Mouse (Mus musculus) liver, embryonic 16.5 days (tissue): ENCODE data around the gene Golgb1. TPM values are rescaled to one million over a fixed set of nuclear protein-coding genes. Genes with fewer than 3 reads are reported as not detected.

Experiments
- ATAC-seq: fragments of 200-750 bp; cut with Nextera tagmentation; 2 replicates; pipeline ENCODE4 v1.8.0; 2017; ENCODE audit warnings: low read depth, mild to moderate bottlenecking, moderate number of reproducible peaks, moderate library complexity
- H3K27ac ChIP-seq: fragments of 300-500 bp; sonication (generic); 2 replicates; pipeline ENCODE4 v1.5.1; 2014; ENCODE audit warnings: mild to moderate bottlenecking, low read length
- H3K27me3 ChIP-seq: fragments of 300-500 bp; sonication (generic); 2 replicates; pipeline ENCODE4 v1.6.1; 2014; ENCODE audit warnings: low read depth, low read length, mixed read lengths; ENCODE audit not compliant: control insufficient read depth, insufficient read depth
- H3K36me3 ChIP-seq: fragments of 300-500 bp; sonication (generic); 2 replicates; pipeline ENCODE4 v1.6.1; 2014; ENCODE audit warnings: mild to moderate bottlenecking; ENCODE audit not compliant: control insufficient read depth, insufficient read depth
- H3K4me1 ChIP-seq: fragments of 300-500 bp; sonication (generic); 2 replicates; pipeline ENCODE4 v1.6.1; 2014; ENCODE audit warnings: low read depth, low read length, mixed read lengths; ENCODE audit not compliant: control insufficient read depth
- H3K4me2 ChIP-seq: fragments of 300-500 bp; sonication (generic); 2 replicates; pipeline ENCODE4 v1.6.1; 2014; ENCODE audit warnings: low read depth, low read length, mixed read lengths
- H3K4me3 ChIP-seq: fragments of 300-500 bp; sonication (generic); 2 replicates; pipeline ENCODE4 v1.5.1; 2014; ENCODE audit warnings: low read depth, mild to moderate bottlenecking, low read length
- H3K9ac ChIP-seq: fragments of 300-500 bp; sonication (generic); 2 replicates; pipeline ENCODE4 v1.6.1; 2014; ENCODE audit warnings: low read depth, low read length
- H3K9me3 ChIP-seq: fragments of 300-500 bp; sonication (generic); replicated peaks from 2 replicates; pipeline ENCODE4 v1.6.1; 2016; ENCODE audit warnings: low read length; ENCODE audit not compliant: control insufficient read depth
- WGBS: fragments of 180-500 bp; shearing (Covaris S2); extraction: QIAGEN DNeasy Blood & Tissue Kit; methylation state at CpG from one replicate; pipeline ENCODE4 v1.1.7; 2014; ENCODE audit not compliant: insufficient replicate concordance; 5-methylcytosine and 5-hydroxymethylcytosine counted together
- polyA plus RNA-seq: library from polyadenylated mRNA; unstranded; fragments of >200 nt; fragmentation: Nextera tagmentation; extraction: Ambion mirVana; gene quantifications from 2 replicates; pipeline ENCODE4 v1.2.1, GENCODE M21; 2015

The Golgb1 gene
- polyA plus RNA-seq, 1 experiment from 2014 or later, result 24.8 TPM

GRCm38 (mm10) chr16:36875276-36875851 is 424 bp downstream of the Golgb1 start:
- Histone ChIP-seq H3K4me2 (peak overlapping the region; percentile 75), H3K9me3 (no peaks in the 10 kb centered on the region), H3K27ac (peak overlapping the region; percentile 78), H3K36me3 (no peaks in the 10 kb centered on the region; the same call in 1 of the 2 replicates), H3K27me3 (no peaks in the 10 kb centered on the region), H3K9ac (peak overlapping the region; percentile 86), H3K4me3 (peak overlapping the region; percentile 87), H3K4me1 (peaks cover 11% of the 10 kb centered on the region)
- peak; percentile 62 for ATAC-seq
- WGBS, result under 1% methylated on average over 45 of the region's 48 CpGs

- no peaks in the 10 kb centered on the region for H3K36me3 ChIP-seq
- WGBS, result 63% methylated on average over 5 of the region's 5 CpGs
- no peak overlapping the region for H3K9ac ChIP-seq
- ATAC-seq, result no peak
- no peak overlapping the region for H3K4me3 ChIP-seq
- no peaks in the 10 kb centered on the region for H3K27me3 ChIP-seq
- H3K4me2 ChIP-seq, result no peak overlapping the region
- no peaks in the 10 kb centered on the region for H3K9me3 ChIP-seq
- H3K27ac ChIP-seq, result no peak overlapping the region
- peaks cover 11% of the 10 kb centered on the region for H3K4me1 ChIP-seq
Observed at GRCm38 (mm10) chr16:36877316-36877715, 2.4 kb downstream of the Golgb1 start.

GRCm38 (mm10) chr16:36882737-36883343 is 7.9 kb downstream of the Golgb1 start:
- no peak overlapping the region for H3K4me2 ChIP-seq
- H3K27me3 ChIP-seq, result no peaks in the 10 kb centered on the region
- no peak overlapping the region for H3K9ac ChIP-seq
- H3K4me3 ChIP-seq, result no peak overlapping the region
- H3K27ac ChIP-seq, result no peak overlapping the region
- no peak for ATAC-seq
- no peaks in the 10 kb centered on the region; the same call in 1 of the 2 replicates for H3K4me1 ChIP-seq
- 63% methylated on average over 5 of the region's 5 CpGs for WGBS
- no peaks in the 10 kb centered on the region for H3K9me3 ChIP-seq
- H3K36me3 ChIP-seq, result no peaks in the 10 kb centered on the region; the same call in 1 of the 2 replicates

GRCm38 (mm10) chr16:36884881-36885280 is 9.9 kb downstream of the Golgb1 start:
- Histone ChIP-seq H3K27me3 (no peaks in the 10 kb centered on the region), H3K27ac (no peak overlapping the region), H3K36me3 (peaks cover 4% of the 10 kb centered on the region; the same call in 1 of the 2 replicates), H3K4me2 (no peak overlapping the region), H3K9ac (no peak overlapping the region), H3K9me3 (no peaks in the 10 kb centered on the region), H3K4me3 (no peak overlapping the region), H3K4me1 (peaks cover 7% of the 10 kb centered on the region)
- ATAC-seq, result no peak
- 64% methylated on average over 4 of the region's 4 CpGs for WGBS

GRCm38 (mm10) chr16:36885912-36886311 is 11.0 kb downstream of the Golgb1 start:
- Histone ChIP-seq H3K27me3 (no peaks in the 10 kb centered on the region), H3K9ac (no peak overlapping the region), H3K4me2 (no peak overlapping the region), H3K4me3 (no peak overlapping the region), H3K27ac (no peak overlapping the region), H3K9me3 (no peaks in the 10 kb centered on the region), H3K36me3 (peaks cover 4% of the 10 kb centered on the region; the same call in 1 of the 2 replicates), H3K4me1 (peaks cover 15% of the 10 kb centered on the region)
- ATAC-seq, result no peak
- 84% methylated on average over 11 of the region's 11 CpGs for WGBS

- ATAC-seq, result no peak
- H3K4me3 ChIP-seq, result no peak overlapping the region
- WGBS, result 83% methylated on average over 5 of the region's 5 CpGs
- no peak overlapping the region for H3K4me2 ChIP-seq
- peaks cover 26% of the 10 kb centered on the region for H3K4me1 ChIP-seq
- no peaks in the 10 kb centered on the region for H3K27me3 ChIP-seq
- no peak overlapping the region for H3K9ac ChIP-seq
- no peak overlapping the region for H3K27ac ChIP-seq
- H3K36me3 ChIP-seq, result peaks cover 4% of the 10 kb centered on the region; the same call in 1 of the 2 replicates
- no peaks in the 10 kb centered on the region for H3K9me3 ChIP-seq
Observed at GRCm38 (mm10) chr16:36887546-36887945, 12.6 kb downstream of the Golgb1 start.

- no peaks in the 10 kb centered on the region for H3K9me3 ChIP-seq
- peak; percentile 94 for ATAC-seq
- no peaks in the 10 kb centered on the region for H3K27me3 ChIP-seq
- peak overlapping the region; percentile 62 for H3K4me2 ChIP-seq
- peak overlapping the region; percentile 31 for H3K4me3 ChIP-seq
- peaks cover 10% of the 10 kb centered on the region for H3K36me3 ChIP-seq
- 30% methylated on average over 3 of the region's 3 CpGs for WGBS
- peak overlapping the region; percentile 48; the same call in 1 of the 2 replicates for H3K9ac ChIP-seq
- H3K4me1 ChIP-seq, result peaks cover 40% of the 10 kb centered on the region
- H3K27ac ChIP-seq, result peak overlapping the region; percentile 94
Observed at GRCm38 (mm10) chr16:36890559-36890958, 15.6 kb downstream of the Golgb1 start.

- Histone ChIP-seq H3K9ac (peak overlapping the region; percentile 42; the same call in 1 of the 2 replicates), H3K36me3 (peaks cover 14% of the 10 kb centered on the region), H3K27ac (peak overlapping the region; percentile 94), H3K4me1 (peaks cover 40% of the 10 kb centered on the region), H3K9me3 (no peaks in the 10 kb centered on the region), H3K4me2 (peak overlapping the region; percentile 62), H3K27me3 (no peaks in the 10 kb centered on the region), H3K4me3 (no peak overlapping the region)
- peak; percentile 28 for ATAC-seq
- 49% methylated on average over 4 of the region's 4 CpGs for WGBS
Observed at GRCm38 (mm10) chr16:36891415-36891814, 16.5 kb downstream of the Golgb1 start.

GRCm38 (mm10) chr16:36893317-36893716 is 18.4 kb downstream of the Golgb1 start:
- peak; percentile 45 for ATAC-seq
- H3K4me2 ChIP-seq, result peak overlapping the region; percentile 26
- H3K27me3 ChIP-seq, result no peaks in the 10 kb centered on the region
- no peak overlapping the region for H3K4me3 ChIP-seq
- peaks cover 11% of the 10 kb centered on the region for H3K36me3 ChIP-seq
- peaks cover 47% of the 10 kb centered on the region for H3K4me1 ChIP-seq
- no peaks in the 10 kb centered on the region for H3K9me3 ChIP-seq
- no peak overlapping the region for H3K9ac ChIP-seq
- peak overlapping the region; percentile 75 for H3K27ac ChIP-seq
- WGBS, result 53% methylated on average over 10 of the region's 10 CpGs
